Mouse (Mus musculus) yolk sac, embryonic 10.5 days (tissue): ENCODE results near the gene Pex26.

Source experiments
- DNase-seq: peaks from one replicate; pipeline ENCODE4 v3.0.0-alpha.2; 2017; ENCODE audit warnings: low spot score

The Pex26 gene

GRCm38 (mm10) chr6:121183414-121184173 is at the start of gene Pex26:
Gene Pex26, plus strand, starts transcription at chr6:121183667.
- peak; percentile 92 for DNase-seq

DNA sequence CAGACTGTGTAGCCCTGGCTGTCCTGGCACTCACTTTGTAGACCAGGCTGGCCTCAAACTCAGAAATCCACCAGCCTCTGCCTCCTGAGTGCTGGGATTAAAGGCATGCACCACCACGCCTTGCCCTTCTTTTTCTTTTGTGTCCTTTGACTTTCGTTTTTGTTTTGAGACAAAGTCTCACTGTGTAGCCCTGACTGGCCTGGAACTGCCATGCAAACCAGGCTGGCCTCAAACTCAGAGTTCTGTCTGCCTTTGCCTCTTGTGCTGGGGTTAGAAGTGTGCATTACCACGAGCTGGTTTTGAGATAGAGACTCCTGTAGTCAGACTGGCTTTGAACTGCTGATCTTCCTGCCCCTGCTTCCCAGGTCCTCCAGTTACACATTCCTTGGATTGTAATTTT is 49.2 kb upstream of the Pex26 start:
- DNase-seq = no peak

DNA sequence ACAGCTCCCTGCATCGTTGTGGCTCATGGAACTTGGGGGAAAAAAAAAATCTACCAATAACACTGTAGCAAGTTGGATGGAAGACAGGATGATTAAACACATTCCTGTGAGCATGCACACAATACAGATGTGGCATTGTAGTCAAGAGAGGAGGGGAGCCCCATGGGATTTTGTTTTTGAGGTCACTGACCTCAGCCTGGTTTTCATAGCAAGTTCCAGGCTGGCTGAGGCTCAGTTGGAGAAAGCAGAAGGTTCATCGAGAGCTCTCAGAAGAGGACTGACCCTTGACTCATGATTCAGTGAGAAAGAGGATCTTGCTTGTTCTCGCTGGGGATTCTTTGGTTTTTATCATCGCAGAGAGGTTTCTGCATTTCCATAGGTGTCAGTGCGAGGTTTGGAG is 48.6 kb upstream of the Pex26 start:
- DNase-seq = no peak

GRCm38 (mm10) chr6:121137222-121137621 is 46.2 kb upstream of the Pex26 start:
- DNase-seq = no peak

GRCm38 (mm10) chr6:121138338-121139040 is 45.0 kb upstream of the Pex26 start:
- DNase-seq = no peak

GRCm38 (mm10) chr6:121139271-121139670 is 44.2 kb upstream of the Pex26 start:
- DNase-seq = no peak

GRCm38 (mm10) chr6:121142298-121142697 is 41.2 kb upstream of the Pex26 start:
- no peak for DNase-seq

GRCm38 (mm10) chr6:121143439-121143838 is 40.0 kb upstream of the Pex26 start:
- DNase-seq = no peak

DNA sequence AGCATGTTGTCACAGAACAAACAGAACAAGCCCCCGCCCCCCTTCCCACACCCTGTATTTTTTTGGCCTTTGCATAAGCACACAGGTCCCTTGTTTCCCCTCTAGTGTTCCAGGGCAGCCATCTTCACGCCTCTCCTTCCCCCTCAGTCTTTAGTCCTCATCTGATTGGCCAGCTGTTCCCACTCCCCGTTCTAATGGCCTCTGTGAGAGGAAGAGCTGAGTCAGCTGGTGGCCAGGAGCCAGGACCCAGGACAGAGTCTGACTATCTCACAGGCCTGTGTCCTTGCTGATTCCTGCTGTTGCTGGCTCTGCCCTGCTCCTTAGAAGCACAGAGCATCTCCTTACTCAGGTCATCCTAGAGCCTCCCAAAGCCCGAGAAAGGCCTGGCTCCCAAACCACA is 39.4 kb upstream of the Pex26 start:
- DNase-seq = peak; percentile 69

- no peak for DNase-seq
Observed at GRCm38 (mm10) chr6:121145010-121145604, 38.4 kb upstream of the Pex26 start.

- DNase-seq = no peak
Observed at GRCm38 (mm10) chr6:121145906-121146305, 37.6 kb upstream of the Pex26 start.

GRCm38 (mm10) chr6:121146798-121147197 is 36.7 kb upstream of the Pex26 start:
- peak; percentile 45 for DNase-seq

DNA sequence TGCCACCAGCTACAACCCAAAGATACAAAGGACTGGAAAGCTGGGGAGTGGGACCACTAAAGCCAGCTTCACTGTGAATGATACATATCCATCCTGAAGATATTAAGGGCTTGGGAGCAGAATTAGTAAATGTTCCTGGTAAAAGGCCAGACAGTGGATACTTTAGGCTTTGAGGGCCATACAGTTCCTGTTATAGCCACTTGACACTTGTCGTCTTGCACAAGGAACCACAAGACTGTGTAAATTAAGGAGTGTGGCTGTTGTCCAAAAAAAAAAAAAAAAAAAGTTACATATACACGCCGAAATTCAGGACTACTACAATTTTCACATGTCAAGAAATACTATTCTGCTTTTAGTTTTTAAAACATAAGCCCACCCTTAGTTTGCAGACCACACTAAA is 35.1 kb upstream of the Pex26 start:
- no peak for DNase-seq

- DNase-seq = no peak
Observed at GRCm38 (mm10) chr6:121149420-121149819, 34.0 kb upstream of the Pex26 start.

DNA sequence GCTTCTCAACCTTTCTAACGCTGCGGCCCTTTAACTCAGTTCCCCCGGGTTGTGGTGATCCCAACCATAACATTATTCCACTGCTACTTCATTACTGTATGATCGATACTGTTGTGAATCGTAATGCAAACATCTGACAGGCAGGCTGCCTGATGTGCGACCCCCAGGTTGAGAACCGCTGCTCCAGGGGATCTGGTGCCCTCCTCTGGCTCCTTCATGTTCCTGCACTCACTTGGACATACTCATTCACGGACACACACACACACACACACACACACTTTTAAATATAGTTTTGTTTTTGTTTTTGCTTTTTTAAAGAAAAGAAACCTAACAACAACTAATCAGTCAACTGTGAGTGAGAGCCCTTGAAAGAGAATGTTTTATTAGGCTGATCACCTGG is 33.3 kb upstream of the Pex26 start:
- no peak for DNase-seq

DNA sequence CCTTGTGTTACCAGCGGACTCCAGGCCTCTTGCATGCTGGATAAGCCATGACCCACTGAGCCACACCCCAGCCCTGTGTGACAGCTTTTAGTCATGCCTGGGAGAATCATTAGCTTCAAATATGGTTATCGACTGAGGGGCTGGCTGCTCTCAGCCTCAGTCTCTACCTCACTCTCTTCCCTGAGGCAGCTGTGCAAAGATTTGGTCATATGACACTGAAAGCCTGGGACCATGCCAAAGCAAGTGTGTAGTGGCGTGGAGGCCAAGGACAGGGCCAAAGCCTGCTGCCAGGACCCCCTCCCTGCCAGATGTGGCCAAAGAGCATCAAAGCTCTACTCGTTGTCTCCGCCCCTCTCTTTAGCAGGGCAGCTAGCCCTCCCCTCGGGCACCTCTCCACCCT is 31.7 kb upstream of the Pex26 start:
- DNase-seq = no peak

- no peak for DNase-seq
Observed at GRCm38 (mm10) chr6:121153177-121153576, 30.3 kb upstream of the Pex26 start.

DNA sequence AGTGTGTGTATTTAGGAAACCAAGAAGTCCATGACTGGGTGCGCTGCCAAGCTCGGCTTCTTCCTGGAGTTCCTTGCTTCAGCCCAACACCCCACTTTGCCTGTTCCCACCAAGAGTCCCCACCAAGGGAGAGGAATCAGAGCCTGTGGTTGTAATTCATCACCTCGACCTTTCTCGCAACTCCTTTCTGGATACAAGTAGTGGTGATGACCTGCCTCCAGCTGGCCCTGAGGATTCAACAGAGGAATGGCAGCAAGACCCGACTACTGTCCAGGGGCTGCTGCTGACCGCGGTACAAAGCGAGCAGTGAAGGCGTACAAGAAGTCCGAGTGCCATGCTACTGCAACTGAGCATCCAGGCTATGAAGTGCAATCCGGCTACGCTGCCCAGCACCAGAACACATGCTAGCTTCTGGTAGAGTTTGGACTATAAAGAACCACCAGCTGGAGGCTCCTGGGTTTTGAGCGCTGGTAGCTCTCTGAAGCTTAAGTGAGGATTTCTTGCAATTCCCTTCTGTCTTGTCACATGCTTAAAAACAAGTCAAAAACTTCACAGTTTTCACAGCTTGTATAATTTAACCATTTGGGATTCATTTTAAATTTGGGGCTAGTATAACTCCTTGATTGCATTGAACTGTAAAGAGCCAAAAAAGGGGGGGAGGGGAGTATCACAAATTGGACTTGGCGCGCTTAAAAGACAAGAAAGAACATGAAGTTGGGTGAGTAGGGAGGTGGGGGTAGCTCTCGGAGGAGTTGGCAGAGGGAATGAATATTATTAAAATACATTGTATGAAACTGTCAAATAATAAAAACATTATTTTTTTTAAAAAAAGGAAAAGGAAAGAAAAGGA is 28.8 kb upstream of the Pex26 start:
- DNase-seq = no peak

DNA sequence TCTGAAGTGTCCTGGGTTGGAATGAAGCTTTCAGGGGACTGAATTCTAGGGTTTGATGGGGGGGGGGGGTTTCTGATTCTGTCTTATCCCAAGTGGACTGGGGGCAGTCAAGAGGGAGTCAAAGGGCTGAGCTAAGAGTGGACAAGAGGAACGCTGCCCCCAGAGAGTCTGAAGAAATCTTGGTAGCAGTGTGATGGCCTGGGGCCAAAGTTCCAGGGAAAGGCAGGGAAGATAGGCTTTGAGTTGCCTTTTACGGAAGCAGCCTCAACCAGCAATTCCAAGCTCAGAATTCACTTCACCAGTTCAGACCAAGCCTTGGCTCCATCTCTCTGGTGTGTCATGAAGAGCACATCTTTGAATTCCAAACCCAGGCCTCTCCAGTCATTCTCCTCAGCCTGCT is 27.4 kb upstream of the Pex26 start:
- DNase-seq = no peak

GRCm38 (mm10) chr6:121159616-121160015 is 23.9 kb upstream of the Pex26 start:
- no peak for DNase-seq

- no peak for DNase-seq
Observed at GRCm38 (mm10) chr6:121160126-121160525, 23.3 kb upstream of the Pex26 start.

- DNase-seq = no peak
Observed at GRCm38 (mm10) chr6:121162616-121163015, 20.9 kb upstream of the Pex26 start.
